Mouse (Mus musculus) megakaryocyte, embryonic 14.5 days (primary cell): ENCODE data around the gene Ctps2.

ENCODE experiments used
- FLI1 ChIP-seq: IDR thresholded peaks from 2 replicates; pipeline ENCODE4 v1.6.1; 2012; ENCODE audit warnings: low read length, inconsistent platforms, mixed read lengths
- GATA1 ChIP-seq: IDR thresholded peaks from 3 replicates; pipeline ENCODE4 v1.6.1; 2012; ENCODE audit warnings: mixed read lengths, low read length, inconsistent platforms, borderline replicate concordance

- TF ChIP-seq GATA1: no peak
- no peak for TF ChIP-seq FLI1
Observed at GRCm38 (mm10) chrX:163038767-163039166, 137.7 kb downstream of the Ctps2 start.
